Mouse (Mus musculus) CH12.LX (cell line): Measurements from ENCODE around the gene Dlg1. TPM values are rescaled to one million over a fixed set of nuclear protein-coding genes. Genes with fewer than 3 reads are reported as not detected.

Experiments
- DNase-seq: peaks from one replicate; pipeline ENCODE4 v3.0.0-alpha.2; 2013; ENCODE audit errors: extremely low read depth
- H3K27ac ChIP-seq: 2 replicates; pipeline ENCODE4 v1.5.1; 2012; ENCODE audit warnings: low read depth, mild to moderate bottlenecking, control low read depth, moderate library complexity; ENCODE audit not compliant: insufficient read depth
- H3K27me3 ChIP-seq: replicated peaks from 2 replicates; pipeline ENCODE3; 2012; ENCODE audit warnings: inconsistent platforms
- H3K36me3 ChIP-seq, 2 experiments: replicated peaks in 1 of 2; 2 replicates each; pipeline versions ENCODE3 to v1.6.1; 2012; ENCODE audit warnings: inconsistent platforms in 1 of 2, low read length in 1 of 2, mild to moderate bottlenecking in 1 of 2, mixed read lengths in 1 of 2, moderate library complexity in 1 of 2; ENCODE audit not compliant: control insufficient read depth in 1 of 2, insufficient read depth in 1 of 2
- H3K4me1 ChIP-seq, 2 experiments: 2 replicates each; pipeline ENCODE4 v1.6.1; 2012; ENCODE audit warnings: inconsistent platforms in 1 of 2, moderate library complexity in 1 of 2; ENCODE audit not compliant: insufficient read depth in 2 of 2, control insufficient read depth in 1 of 2
- H3K4me2 ChIP-seq: 2 replicates; pipeline ENCODE4 v1.6.1; 2012; ENCODE audit warnings: low read depth, mild to moderate bottlenecking, control low read depth; ENCODE audit not compliant: poor library complexity, insufficient read depth, severe bottlenecking
- H3K4me3 ChIP-seq, 3 experiments: fragments of 150-350 bp in 1 of 3; sonication (generic) in 1 of 3; replicated peaks in 1 of 3; 2 replicates each; pipeline versions ENCODE3 to v1.5.1; 2011 to 2012; ENCODE audit warnings: low read depth in 2 of 3, low read length in 2 of 3, mild to moderate bottlenecking in 2 of 3, moderate library complexity in 2 of 3, control low read depth in 1 of 3, improper control_type of control experiment in 1 of 3, inconsistent platforms in 1 of 3, mixed read lengths in 1 of 3; ENCODE audit not compliant: poor library complexity in 1 of 3
- H3K79me2 ChIP-seq: replicated peaks from 2 replicates; pipeline ENCODE4 v1.6.1; 2012; ENCODE audit warnings: mild to moderate bottlenecking, moderate library complexity; ENCODE audit not compliant: control insufficient read depth, poor library complexity, insufficient read depth, severe bottlenecking; ENCODE audit errors: extremely low read depth
- H3K9ac ChIP-seq: 2 replicates; pipeline ENCODE4 v1.6.1; 2012; ENCODE audit warnings: low read depth, mild to moderate bottlenecking, control low read depth, moderate library complexity; ENCODE audit not compliant: insufficient read depth
- H3K9me3 ChIP-seq: replicated peaks from 2 replicates; pipeline ENCODE3; 2012; ENCODE audit warnings: low read length, inconsistent platforms, mixed read lengths
- BHLHE40 ChIP-seq: IDR thresholded peaks from 2 replicates; pipeline ENCODE4 v1.6.1; 2011; ENCODE audit warnings: mild to moderate bottlenecking, low read depth, low read length, improper control_type of control experiment
- CHD1 ChIP-seq: IDR thresholded peaks from 2 replicates; pipeline ENCODE4 v1.6.1; 2012; ENCODE audit warnings: low read depth, low read length, improper control_type of control experiment, inconsistent platforms
- E2F4 ChIP-seq: IDR thresholded peaks from 2 replicates; pipeline ENCODE4 v1.6.1; 2011; ENCODE audit warnings: low read depth, low read length, improper control_type of control experiment; ENCODE audit not compliant: insufficient replicate concordance
- GABPA ChIP-seq: IDR thresholded peaks from 2 replicates; pipeline ENCODE4 v1.6.1; 2012; ENCODE audit warnings: low read depth, low read length, improper control_type of control experiment, inconsistent platforms; ENCODE audit not compliant: insufficient replicate concordance
- IRF4 ChIP-seq: IDR thresholded peaks from 2 replicates; pipeline ENCODE4 v1.6.1; 2014; ENCODE audit warnings: low read depth, mild to moderate bottlenecking, inconsistent platforms, low read length, improper control_type of control experiment
- JUND ChIP-seq: conservative IDR thresholded peaks from 2 replicates; pipeline ENCODE4 v1.6.1; 2011; ENCODE audit warnings: low read depth, low read length, improper control_type of control experiment
- MAFK ChIP-seq: IDR thresholded peaks from 2 replicates; pipeline ENCODE4 v1.6.1; 2011; ENCODE audit warnings: low read length, improper control_type of control experiment; ENCODE audit not compliant: insufficient replicate concordance
- MAX ChIP-seq: IDR thresholded peaks from 2 replicates; pipeline ENCODE4 v1.6.1; 2011; ENCODE audit warnings: low read length, improper control_type of control experiment
- MEF2A ChIP-seq: IDR thresholded peaks from 2 replicates; pipeline ENCODE4 v1.6.1; 2014; ENCODE audit warnings: low read depth, mild to moderate bottlenecking, inconsistent platforms, low read length, improper control_type of control experiment, borderline replicate concordance
- MXI1 ChIP-seq: IDR thresholded peaks from 2 replicates; pipeline ENCODE4 v1.6.1; 2011; ENCODE audit warnings: mild to moderate bottlenecking, low read depth, low read length, improper control_type of control experiment
- MYC ChIP-seq: IDR thresholded peaks from 2 replicates; pipeline ENCODE4 v1.6.1; 2011; ENCODE audit warnings: low read depth, mild to moderate bottlenecking, improper control_type of control experiment, low read length
- NRF1 ChIP-seq: IDR thresholded peaks from 2 replicates; pipeline ENCODE4 v1.6.1; 2014; ENCODE audit warnings: low read depth, mild to moderate bottlenecking, inconsistent platforms, low read length, improper control_type of control experiment, moderate library complexity
- PAX5 ChIP-seq: IDR thresholded peaks from 2 replicates; pipeline ENCODE4 v1.6.1; 2012; ENCODE audit warnings: low read length, inconsistent platforms, mixed read lengths
- POLR2A ChIP-seq: IDR thresholded peaks from 2 replicates; pipeline ENCODE4 v1.6.1; 2011; ENCODE audit warnings: low read depth, mild to moderate bottlenecking, improper control_type of control experiment, low read length
- RAD21 ChIP-seq: IDR thresholded peaks from 2 replicates; pipeline ENCODE4 v1.6.1; 2011; ENCODE audit warnings: low read depth, mild to moderate bottlenecking, low read length, improper control_type of control experiment, moderate library complexity
- SIN3A ChIP-seq: IDR thresholded peaks from 2 replicates; pipeline ENCODE4 v1.6.1; 2012; ENCODE audit warnings: low read length, improper control_type of control experiment, inconsistent platforms
- SMC3 ChIP-seq: IDR thresholded peaks from 2 replicates; pipeline ENCODE4 v1.6.1; 2011; ENCODE audit warnings: low read depth, low read length, improper control_type of control experiment
- UBTF ChIP-seq: IDR thresholded peaks from 2 replicates; pipeline ENCODE4 v1.6.1; 2012; ENCODE audit warnings: low read depth, mild to moderate bottlenecking, inconsistent platforms, low read length, improper control_type of control experiment, moderate library complexity
- USF1 ChIP-seq: IDR thresholded peaks from 2 replicates; pipeline ENCODE4 v1.6.1; 2014; ENCODE audit warnings: low read depth, mild to moderate bottlenecking, inconsistent platforms, low read length, improper control_type of control experiment
- USF2 ChIP-seq: conservative IDR thresholded peaks from 2 replicates; pipeline ENCODE4 v1.6.1; 2011; ENCODE audit warnings: low read depth, low read length, improper control_type of control experiment
- ZC3H11A ChIP-seq: IDR thresholded peaks from 2 replicates; pipeline ENCODE4 v1.6.1; 2012; ENCODE audit warnings: low read depth, mild to moderate bottlenecking, inconsistent platforms, low read length, improper control_type of control experiment
- ZNF384 ChIP-seq: IDR thresholded peaks from 2 replicates; pipeline ENCODE4 v1.6.1; 2012; ENCODE audit warnings: low read depth, low read length, improper control_type of control experiment, inconsistent platforms
- dilution Hi-C: fragments of 300-500 bp; cut with MboI; formaldehyde crosslinking; loops from 2 replicates; pipeline ENCODE4 v1.14.3; 2020; ENCODE audit warnings: low sequenced_read_pairs; ENCODE audit not compliant: extremely low pct_unique_long_range_greater_than_20kb, extremely low pct_ligation_motif_present
- in situ Hi-C: fragments of 300-500 bp; cut with MboI; formaldehyde crosslinking; loops from 3 replicates; pipeline ENCODE4 v1.14.3; 2019; ENCODE audit warnings: low sequenced_read_pairs, low pct_ligation_motif_present, low pct_unique_long_range_greater_than_20kb, mixed read lengths
- polyA plus RNA-seq: library from polyadenylated mRNA; unstranded; fragments of >175 nt; gene quantifications from 2 replicates; pipeline ENCODE4 v1.2.1, GENCODE M21; 2012; ENCODE audit warnings: low read depth; ENCODE audit not compliant: insufficient read length
- total RNA-seq, 2 experiments: library from RNA; depleted of rRNA; stranded (reverse); fragments of 300-350 nt in 1 of 2; fragments of >200 nt in 1 of 2; gene quantifications; 2 replicates each; pipeline ENCODE4 v1.2.3; 2012 to 2014

Gene Dlg1
- total and polyA plus RNA-seq, 3 experiments = 29.0 to 47.9 (median 37.4) TPM

GRCm38 (mm10) chr16:31781015-31781414 lies 117.8 kb downstream of the Dlg1 start:
- DNase-seq = no peak
- H3K9me3 ChIP-seq = no peaks in the 10 kb centered on the region
- dilution Hi-C loops (no loop called here), in situ Hi-C loops (no loop called here)
- no peak overlapping the region for H3K27ac ChIP-seq
- no peak overlapping the region for H3K4me2 ChIP-seq
- peaks cover 0 to 16% of the 10 kb centered on the region in 2 experiments for H3K36me3 ChIP-seq
- H3K4me3 ChIP-seq = no peak overlapping the region
- TF ChIP-seq BHLHE40 (no peak), IRF4 (no peak), MEF2A (no peak), UBTF (no peak), NRF1 (no peak), SIN3A (no peak), ZNF384 (no peak), PAX5 (no peak), JUND (no peak), POLR2A (no peak), CHD1 (no peak), RAD21 (no peak), SMC3 (no peak), MYC (no peak), MXI1 (no peak), ZC3H11A (no peak), MAFK (no peak), USF1 (no peak)
- H3K79me2 ChIP-seq = no peaks in the 10 kb centered on the region
- no peaks in the 10 kb centered on the region for H3K27me3 ChIP-seq
- no peak overlapping the region for H3K9ac ChIP-seq
- H3K4me1 ChIP-seq = peaks cover 0 to 7% of the 10 kb centered on the region in 2 experiments; a peak in 1 of 4 replicates

- Histone ChIP-seq H3K27ac (no peak overlapping the region), H3K36me3 (peaks cover 16 to 35% of the 10 kb centered on the region in 2 experiments), H3K4me3 (no peak overlapping the region), H3K9me3 (no peaks in the 10 kb centered on the region), H3K79me2 (no peaks in the 10 kb centered on the region), H3K4me2 (no peak overlapping the region), H3K9ac (no peak overlapping the region), H3K4me1 (peaks cover 2 to 16% of the 10 kb centered on the region in 2 experiments; a peak in 1 of 4 replicates), H3K27me3 (no peaks in the 10 kb centered on the region)
- dilution Hi-C loops (no loop called here), in situ Hi-C loops (no loop called here)
- TF ChIP-seq NRF1 = no peak
- no peak for TF ChIP-seq MAX
- no peak for TF ChIP-seq PAX5
- TF ChIP-seq GABPA = no peak
- TF ChIP-seq E2F4 = no peak
- TF ChIP-seq USF2 = no peak
- no peak for TF ChIP-seq RAD21
- no peak for DNase-seq
Measured at GRCm38 (mm10) chr16:31790056-31790455, 126.8 kb downstream of the Dlg1 start.
